Mouse (Mus musculus) erythroblast, adult 5-6 weeks (primary cell): ENCODE measurements around the gene Bpi. TPM values are rescaled to one million over a fixed set of nuclear protein-coding genes. Genes with fewer than 3 reads are reported as not detected.

Source experiments
- total RNA-seq, 2 experiments: library from RNA; stranded (forward) in 1 of 2; stranded (reverse) in 1 of 2; fragments of 150-400 nt in 1 of 2; fragments of 200-764, 138-1000 nt in 1 of 2; gene quantifications; 2 replicates each; pipeline versions ENCODE4 v1.2.3 to v1.2.4; 2015 to 2017; ENCODE audit warnings: low replicate concordance in 2 of 2

Bpi gene
- total RNA-seq, 2 experiments from 2014 or later = not detected

Other genes with a start within 250 kb of the Bpi start
- 1.3 and 10.4 TPM in 2 replicates for gene Tti1, start 229.7 kb upstream of the Bpi start, total RNA-seq (2015; ENCODE audit: low replicate concordance)
- gene Tti1, start 229.7 kb upstream of the Bpi start, total RNA-seq (2017; ENCODE audit: low replicate concordance) = 9.5 and 12.6 TPM in 2 replicates
- 19.2 and 20.8 TPM in 2 replicates for gene Rprd1b, start 229.6 kb upstream of the Bpi start, total RNA-seq (2015; ENCODE audit: low replicate concordance)
- 25.5 and 31.2 TPM in 2 replicates for gene Rprd1b, start 229.6 kb upstream of the Bpi start, total RNA-seq (2017; ENCODE audit: low replicate concordance)
- gene Tgm2, start 111.7 kb upstream of the Bpi start, total RNA-seq (2015; ENCODE audit: low replicate concordance) = 2.1 and 3.8 TPM in 2 replicates
- gene Tgm2, start 111.7 kb upstream of the Bpi start, total RNA-seq (2017; ENCODE audit: low replicate concordance) = 6.6 and 9.6 TPM in 2 replicates
- gene D630003M21Rik, start 28.9 kb upstream of the Bpi start, total RNA-seq (2015; ENCODE audit: low replicate concordance) = not detected in 2 replicates
- gene D630003M21Rik, start 28.9 kb upstream of the Bpi start, total RNA-seq (2017; ENCODE audit: low replicate concordance) = not detected in 2 replicates
- gene Lbp, start 48.4 kb downstream of the Bpi start, total RNA-seq (2015; ENCODE audit: low replicate concordance) = 28.4 and 32.3 TPM in 2 replicates
- 10.5 and 23.2 TPM in 2 replicates for gene Lbp, start 48.4 kb downstream of the Bpi start, total RNA-seq (2017; ENCODE audit: low replicate concordance)
- gene Snhg11, start 117.5 kb downstream of the Bpi start, total RNA-seq (2015; ENCODE audit: low replicate concordance) = not detected in 2 replicates
- gene Snhg11, start 117.5 kb downstream of the Bpi start, total RNA-seq (2017; ENCODE audit: low replicate concordance) = 0.42 TPM in 1 of 2 replicates, not detected in the other
- gene Ralgapb, start 151.8 kb downstream of the Bpi start, total RNA-seq (2015; ENCODE audit: low replicate concordance) = 6.5 and 18.8 TPM in 2 replicates
- 15.3 and 17.2 TPM in 2 replicates for gene Ralgapb, start 151.8 kb downstream of the Bpi start, total RNA-seq (2017; ENCODE audit: low replicate concordance)
- not detected in 2 replicates for gene Adig, start 244.5 kb downstream of the Bpi start, total RNA-seq (2015; ENCODE audit: low replicate concordance)
- not detected in 2 replicates for gene Adig, start 244.5 kb downstream of the Bpi start, total RNA-seq (2017; ENCODE audit: low replicate concordance)